Mouse (Mus musculus): ENCODE measurements at regions not wholly inside any gene's neighbourhood (a gene's known extent, or its start where the extent isn't known, plus 50 kb on each side); places are given as distances from the start of the nearest gene placed in this dataset.
A peak's percentile ranks its signal among the peaks of the same experiment; 100 is the strongest.

- DNase-seq (ENCODE audit: extremely low spot score in 1 of 2, low spot score in 1 of 2) = no peak
Observed at GRCm38 (mm10) chr2:8628007-8628406, 1118.6 kb upstream of the Celf2 start.

GRCm38 (mm10) chr2:8628485-8629208, 1119.3 kb upstream of the Celf2 start:
- no peak for DNase-seq (ENCODE audit: extremely low spot score in 1 of 2, low spot score in 1 of 2)

- DNase-seq (ENCODE audit: extremely low spot score in 1 of 2, low spot score in 1 of 2) = peak in 1 of 2 experiments; percentile 17
Observed at GRCm38 (mm10) chr2:8638082-8638481, 1128.7 kb upstream of the Celf2 start.

GRCm38 (mm10) chr2:8639282-8639681, 1129.9 kb upstream of the Celf2 start:
- DNase-seq (ENCODE audit: extremely low spot score in 1 of 2, low spot score in 1 of 2) = no peak

- peak in 1 of 2 experiments; percentile 27 for DNase-seq (ENCODE audit: extremely low spot score in 1 of 2, low spot score in 1 of 2)
Observed at GRCm38 (mm10) chr2:8645463-8645862, 1136.1 kb upstream of the Celf2 start.

- DNase-seq (ENCODE audit: extremely low spot score in 1 of 2, low spot score in 1 of 2) = no peak
Observed at GRCm38 (mm10) chr2:8660544-8660943, 1151.2 kb upstream of the Celf2 start.

GRCm38 (mm10) chr2:8673751-8674378, 1164.5 kb upstream of the Celf2 start:
- peak; percentile 35 to 87 for DNase-seq (ENCODE audit: extremely low spot score in 1 of 2, low spot score in 1 of 2)

- DNase-seq (ENCODE audit: extremely low spot score in 1 of 2, low spot score in 1 of 2) = no peak
Observed at GRCm38 (mm10) chr2:8675537-8675936, 1166.2 kb upstream of the Celf2 start.

- DNase-seq (ENCODE audit: extremely low spot score in 1 of 2, low spot score in 1 of 2) = peak; percentile 17 to 65
Observed at GRCm38 (mm10) chr2:8676546-8676945, 1167.2 kb upstream of the Celf2 start.

- DNase-seq (ENCODE audit: extremely low spot score in 1 of 2, low spot score in 1 of 2) = no peak
Observed at GRCm38 (mm10) chr2:8690846-8691643, 1181.7 kb upstream of the Celf2 start.

GRCm38 (mm10) chr2:8729306-8729705, 1151.7 kb upstream of the 4930412O13Rik start:
- DNase-seq (ENCODE audit: extremely low spot score in 1 of 2, low spot score in 1 of 2) = no peak

- DNase-seq (ENCODE audit: extremely low spot score in 1 of 2, low spot score in 1 of 2) = peak in 1 of 2 experiments; percentile 20
Observed at GRCm38 (mm10) chr2:8754142-8754541, 1126.9 kb upstream of the 4930412O13Rik start.

- DNase-seq (ENCODE audit: extremely low spot score in 1 of 2, low spot score in 1 of 2) = no peak
Observed at GRCm38 (mm10) chr2:8756546-8756945, 1124.5 kb upstream of the 4930412O13Rik start.

GRCm38 (mm10) chr2:8770636-8771035, 1110.4 kb upstream of the 4930412O13Rik start:
- DNase-seq (ENCODE audit: extremely low spot score in 1 of 2, low spot score in 1 of 2) = no peak

- no peak for DNase-seq (ENCODE audit: extremely low spot score in 1 of 2, low spot score in 1 of 2)
Observed at GRCm38 (mm10) chr2:8781152-8781935, 1099.7 kb upstream of the 4930412O13Rik start.

GRCm38 (mm10) chr2:8782225-8782624, 1098.8 kb upstream of the 4930412O13Rik start:
- DNase-seq (ENCODE audit: extremely low spot score in 1 of 2, low spot score in 1 of 2) = no peak

- no peak for DNase-seq (ENCODE audit: extremely low spot score in 1 of 2, low spot score in 1 of 2)
Observed at GRCm38 (mm10) chr2:8802061-8802460, 1079.0 kb upstream of the 4930412O13Rik start.

- no peak for DNase-seq (ENCODE audit: extremely low spot score in 1 of 2, low spot score in 1 of 2)
Observed at GRCm38 (mm10) chr2:8809609-8810008, 1071.4 kb upstream of the 4930412O13Rik start.

- DNase-seq (ENCODE audit: extremely low spot score in 1 of 2, low spot score in 1 of 2) = no peak
Observed at GRCm38 (mm10) chr2:8818127-8818526, 1062.9 kb upstream of the 4930412O13Rik start.

GRCm38 (mm10) chr2:8825406-8825805, 1055.6 kb upstream of the 4930412O13Rik start:
- no peak for DNase-seq (ENCODE audit: extremely low spot score in 1 of 2, low spot score in 1 of 2)

Data from layer of hippocampus, postnatal 25 days (tissue).